ENCODE assay signal across 25 mouse cellular contexts in genomic region chr17:63037562-63037961, GRCm38 (mm10).
DNase-seq lines count a peak whose midpoint lies in the region; ATAC-seq lines count a peak whose summit lies in the region.
"Had no signal": no experiment of that assay in that cellular context is flagged by ENCODE, and none has a peak within 500 bp of the region (broad histone marks: within the 10 kb centered on the region; RNA-seq: fewer than 3 reads in every experiment).

No protein-coding gene starts in this region.

- DNase-seq in embryonic facial prominence, embryonic 11.5 days (ENCODE audit: low spot score): peak; percentile 32
- no peak for DNase-seq in embryonic facial prominence, embryonic 10.5 days (ENCODE audit: low spot score)
- DNase-seq in limb, embryonic 10.5 days (ENCODE audit: low spot score): peak; percentile 52
- DNase-seq in adrenal gland, postnatal 25 days: no peak
- no peak for DNase-seq in embryo, embryonic 11 days
- DNase-seq: adrenal gland, postnatal 10 days; cerebellum, adult 11 months; cerebellum, adult 2 months; cerebellum, adult 9-11 months; cerebellum, postnatal 36 days; gastrocnemius, adult 2 months; gastrocnemius, postnatal 14 days; heart, adult 18-20 months; heart, postnatal 14 days; heart, postnatal 4 days had no signal

- no peaks in the 10 kb centered on the region for H3K4me1 ChIP-seq in embryonic facial prominence, embryonic 11.5 days (ENCODE audit: control insufficient read depth, insufficient read depth, low read length)
- H3K4me1 ChIP-seq in embryonic facial prominence, embryonic 10.5 days: peaks cover 10% of the 10 kb centered on the region
- H3K4me1 ChIP-seq in limb, embryonic 10.5 days: peaks cover 24% of the 10 kb centered on the region
- H3K4me1 ChIP-seq in limb, embryonic 13.5 days: peaks cover 45% of the 10 kb centered on the region
- H3K4me1 ChIP-seq: forebrain, embryonic 13.5 days had no signal

- H3K9ac ChIP-seq in embryonic facial prominence, embryonic 11.5 days (replicated peaks; ENCODE audit: low read length): no peak overlapping the region
- no peak overlapping the region for H3K9ac ChIP-seq in limb, embryonic 13.5 days
- H3K9ac ChIP-seq: embryonic facial prominence, embryonic 13.5 days; forebrain, embryonic 13.5 days; heart, embryonic 13.5 days; hindbrain, embryonic 14.5 days had no signal

- H3K4me3 ChIP-seq in embryonic facial prominence, embryonic 11.5 days (ENCODE audit: low read depth, low read length): no peak overlapping the region
- no peak overlapping the region for H3K4me3 ChIP-seq in embryonic facial prominence, embryonic 10.5 days
- H3K4me3 ChIP-seq in limb, embryonic 10.5 days: no peak overlapping the region
- no peak overlapping the region for H3K4me3 ChIP-seq in limb, embryonic 13.5 days
- H3K4me3 ChIP-seq: embryonic facial prominence, embryonic 13.5 days; forebrain, embryonic 10.5 days; forebrain, embryonic 13.5 days; gastrocnemius, adult 2 months; heart, embryonic 13.5 days had no signal

- 68% methylated on average over 3 of the region's 3 CpGs for WGBS in embryonic facial prominence, embryonic 11.5 days
- 82% methylated on average over 3 of the region's 3 CpGs for WGBS in embryonic facial prominence, embryonic 10.5 days
- WGBS in limb, embryonic 10.5 days: 73% methylated on average over 3 of the region's 3 CpGs
- 43% methylated on average over 3 of the region's 3 CpGs for WGBS in limb, embryonic 13.5 days

- no peaks in the 10 kb centered on the region; the same call in 1 of the 2 replicates for H3K9me3 ChIP-seq in embryonic facial prominence, embryonic 11.5 days (replicated peaks; ENCODE audit: control insufficient read depth, low read length)
- H3K9me3 ChIP-seq in embryonic facial prominence, embryonic 10.5 days: peaks cover 16% of the 10 kb centered on the region; the same call in 1 of the 2 replicates
- H3K9me3 ChIP-seq in limb, embryonic 10.5 days (replicated peaks): 0 out of 2 replicates have a peak, but pooled peaks cover 3% of the 10 kb centered on the region
- H3K9me3 ChIP-seq in limb, embryonic 13.5 days: peaks cover 19% of the 10 kb centered on the region

- no peaks in the 10 kb centered on the region for H3K27me3 ChIP-seq in embryonic facial prominence, embryonic 11.5 days (ENCODE audit: control insufficient read depth, insufficient read depth, low read length)
- no peaks in the 10 kb centered on the region for H3K27me3 ChIP-seq in embryonic facial prominence, embryonic 10.5 days (replicated peaks; ENCODE audit: low read depth, poor library complexity, severe bottlenecking)
- no peaks in the 10 kb centered on the region for H3K27me3 ChIP-seq in limb, embryonic 10.5 days (ENCODE audit: low read depth, poor library complexity, severe bottlenecking)
- H3K27me3 ChIP-seq in limb, embryonic 13.5 days: no peaks in the 10 kb centered on the region
- H3K27me3 ChIP-seq: embryonic facial prominence, embryonic 13.5 days; forebrain, embryonic 13.5 days; heart, embryonic 13.5 days had no signal

- no peak for ATAC-seq in embryonic facial prominence, embryonic 11.5 days (replicated peaks; ENCODE audit: insufficient number of reproducible peaks, low FRiP score, low TSS enrichment, low read depth)
- peak; percentile 51; the same call in 1 of the 2 replicates for ATAC-seq in limb, embryonic 13.5 days (ENCODE audit: low FRiP score, low read depth)
- ATAC-seq: forebrain, embryonic 13.5 days; forebrain, embryonic 16.5 days; hindbrain, postnatal 0 days; inflammation-experienced regulatory T-cells, adult 6 months; intestine, embryonic 16.5 days had no signal

- no peak overlapping the region for H3K4me2 ChIP-seq in embryonic facial prominence, embryonic 11.5 days (ENCODE audit: low read depth, low read length)
- no peak overlapping the region for H3K4me2 ChIP-seq in limb, embryonic 13.5 days (replicated peaks)
- H3K4me2 ChIP-seq: embryonic facial prominence, embryonic 13.5 days; forebrain, embryonic 13.5 days; heart, embryonic 13.5 days; hindbrain, embryonic 14.5 days had no signal

- H3K36me3 ChIP-seq in embryonic facial prominence, embryonic 11.5 days (replicated peaks; ENCODE audit: control insufficient read depth, insufficient read depth, low read depth, low read length): no peaks in the 10 kb centered on the region
- no peaks in the 10 kb centered on the region for H3K36me3 ChIP-seq in embryonic facial prominence, embryonic 10.5 days (replicated peaks)
- H3K36me3 ChIP-seq in limb, embryonic 10.5 days: no peaks in the 10 kb centered on the region
- H3K36me3 ChIP-seq in limb, embryonic 13.5 days: no peaks in the 10 kb centered on the region
- H3K36me3 ChIP-seq: forebrain, embryonic 10.5 days had no signal

- H3K27ac ChIP-seq in embryonic facial prominence, embryonic 11.5 days (replicated peaks; ENCODE audit: low read depth, low read length): no peak overlapping the region
- H3K27ac ChIP-seq in embryonic facial prominence, embryonic 10.5 days (replicated peaks): no peak overlapping the region
- no peak overlapping the region for H3K27ac ChIP-seq in limb, embryonic 10.5 days
- H3K27ac ChIP-seq in limb, embryonic 13.5 days: no peak overlapping the region
- H3K27ac ChIP-seq: embryonic facial prominence, embryonic 13.5 days; forebrain, embryonic 10.5 days; forebrain, embryonic 13.5 days; gastrocnemius, adult 2 months; heart, embryonic 13.5 days; hindbrain, embryonic 14.5 days; hindbrain, postnatal 0 days had no signal

Comparison
In these comparisons a context has a peak if more than half of its experiments do, and no peak if none do; other contexts are left out.
1. DNase-seq: peak in embryonic facial prominence, embryonic 11.5 days (single experiment) and limb, embryonic 10.5 days (single experiment); none in embryonic facial prominence, embryonic 10.5 days (single experiment), adrenal gland, postnatal 25 days (single experiment) and embryo, embryonic 11 days (single experiment).